Mouse (Mus musculus): ENCODE data around the gene Cdc42ep1. TPM values are rescaled to one million over a fixed set of nuclear protein-coding genes. Genes with fewer than 3 reads are reported as not detected.
"Not testable (repeated sequence)": the region's sequence is repeated elsewhere in the genome, so short reads cannot be mapped to it uniquely, and the experiment has no call there.

The Cdc42ep1 gene
- total and polyA plus RNA-seq, 2 experiments from 2014 or later: 27.4 to 44.7 TPM

DNA sequence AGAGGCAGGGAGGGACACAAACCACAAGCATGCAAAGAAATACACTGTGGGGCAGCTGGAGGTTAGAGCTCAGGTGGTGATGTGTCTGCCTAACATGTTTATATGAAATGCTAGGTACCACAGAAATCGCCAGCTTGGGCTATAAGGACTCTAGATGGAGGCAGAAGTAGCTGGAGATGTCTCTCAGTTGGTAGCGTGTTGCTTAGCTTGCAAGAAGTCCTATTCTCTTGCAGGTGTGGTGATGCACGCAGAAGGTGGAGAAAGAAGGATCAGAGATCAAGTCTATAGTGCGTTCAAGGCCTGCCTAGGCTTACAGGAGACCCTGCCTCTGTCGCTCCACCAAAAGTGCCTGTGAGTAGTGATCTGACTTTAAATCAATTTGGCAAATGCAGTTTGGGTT is 33.1 kb downstream of the Cdc42ep1 start:
- Histone ChIP-seq H3K4me3 (ENCODE audit: low read depth, low read length) (no peak overlapping the region), H3K27ac (ENCODE audit: low read depth) (peak overlapping the region; percentile 99; the same call in 1 of the 2 replicates), H3K36me3 (replicated peaks; ENCODE audit: control insufficient read depth, insufficient read depth, low read length) (0 out of 2 replicates have a peak, but pooled peaks cover 6% of the 10 kb centered on the region), H3K9me3 (replicated peaks; ENCODE audit: control insufficient read depth, low read length) (no peaks in the 10 kb centered on the region), H3K27me3 (ENCODE audit: control insufficient read depth, insufficient read depth, low read length) (no peaks in the 10 kb centered on the region), H3K4me1 (ENCODE audit: control insufficient read depth, insufficient read depth) (peaks cover 6% of the 10 kb centered on the region; the same call in 1 of the 2 replicates), H3K4me2 (ENCODE audit: low read depth, low read length) (peak overlapping the region; percentile 76; the same call in 1 of the 2 replicates), H3K9ac (replicated peaks; ENCODE audit: low read depth, low read length) (no peak overlapping the region)
- no peak for ATAC-seq (ENCODE audit: insufficient read depth, low read depth)
- TF ChIP-seq EP300 (IDR thresholded peaks at IDR 0.05; ENCODE audit: low read depth) (no peak), CTCF (IDR thresholded peaks at IDR 0.05; ENCODE audit: low read depth) (no peak)
- 83% methylated on average over 5 of the region's 5 CpGs for WGBS
- DNase-seq (ENCODE audit: low spot score): no peak

DNA sequence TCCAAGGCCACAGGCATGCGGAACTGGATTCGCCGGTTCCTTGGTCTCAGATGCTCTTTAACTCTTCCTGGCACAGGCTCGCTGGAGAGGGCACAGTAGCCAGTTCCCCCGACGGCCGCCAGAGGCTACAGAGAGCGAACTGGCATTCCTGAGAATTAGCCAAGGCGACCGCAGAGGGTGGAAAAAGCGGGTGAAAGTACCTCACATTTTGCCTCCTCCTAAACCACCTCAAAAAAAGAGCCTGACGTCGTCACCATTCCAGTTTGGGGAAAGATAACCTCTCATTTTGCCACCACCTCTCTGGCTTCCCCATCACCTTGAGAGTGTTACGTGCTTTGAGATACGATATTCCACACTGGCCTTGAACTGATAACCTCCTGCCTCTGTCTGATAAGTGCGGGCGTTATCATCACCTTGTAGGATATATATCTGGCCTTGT is 33.9 kb downstream of the Cdc42ep1 start:
- H3K4me2 ChIP-seq (ENCODE audit: low read depth, low read length): peak overlapping the region; percentile 76
- peak overlapping the region; percentile 97 for H3K4me3 ChIP-seq (ENCODE audit: low read depth, low read length)
- peaks cover 13% of the 10 kb centered on the region for H3K36me3 ChIP-seq (replicated peaks; ENCODE audit: control insufficient read depth, insufficient read depth, low read length)
- H3K27me3 ChIP-seq (ENCODE audit: control insufficient read depth, insufficient read depth, low read length): no peaks in the 10 kb centered on the region
- ATAC-seq (ENCODE audit: insufficient read depth, low read depth): peak; percentile 32
- H3K9me3 ChIP-seq (replicated peaks; ENCODE audit: control insufficient read depth, low read length): no peaks in the 10 kb centered on the region
- peak; percentile 89 for DNase-seq (ENCODE audit: low spot score)
- TF ChIP-seq EP300 (IDR thresholded peaks at IDR 0.05; ENCODE audit: low read depth): no peak
- TF ChIP-seq CTCF (IDR thresholded peaks at IDR 0.05; ENCODE audit: low read depth): peak; percentile 58
- H3K9ac ChIP-seq (replicated peaks; ENCODE audit: low read depth, low read length): peak overlapping the region; percentile 97
- H3K27ac ChIP-seq (ENCODE audit: low read depth): peak overlapping the region; percentile 99
- under 1% methylated on average over 17 of the region's 17 CpGs for WGBS
- peaks cover 6% of the 10 kb centered on the region; the same call in 1 of the 2 replicates for H3K4me1 ChIP-seq (ENCODE audit: control insufficient read depth, insufficient read depth)

DNA sequence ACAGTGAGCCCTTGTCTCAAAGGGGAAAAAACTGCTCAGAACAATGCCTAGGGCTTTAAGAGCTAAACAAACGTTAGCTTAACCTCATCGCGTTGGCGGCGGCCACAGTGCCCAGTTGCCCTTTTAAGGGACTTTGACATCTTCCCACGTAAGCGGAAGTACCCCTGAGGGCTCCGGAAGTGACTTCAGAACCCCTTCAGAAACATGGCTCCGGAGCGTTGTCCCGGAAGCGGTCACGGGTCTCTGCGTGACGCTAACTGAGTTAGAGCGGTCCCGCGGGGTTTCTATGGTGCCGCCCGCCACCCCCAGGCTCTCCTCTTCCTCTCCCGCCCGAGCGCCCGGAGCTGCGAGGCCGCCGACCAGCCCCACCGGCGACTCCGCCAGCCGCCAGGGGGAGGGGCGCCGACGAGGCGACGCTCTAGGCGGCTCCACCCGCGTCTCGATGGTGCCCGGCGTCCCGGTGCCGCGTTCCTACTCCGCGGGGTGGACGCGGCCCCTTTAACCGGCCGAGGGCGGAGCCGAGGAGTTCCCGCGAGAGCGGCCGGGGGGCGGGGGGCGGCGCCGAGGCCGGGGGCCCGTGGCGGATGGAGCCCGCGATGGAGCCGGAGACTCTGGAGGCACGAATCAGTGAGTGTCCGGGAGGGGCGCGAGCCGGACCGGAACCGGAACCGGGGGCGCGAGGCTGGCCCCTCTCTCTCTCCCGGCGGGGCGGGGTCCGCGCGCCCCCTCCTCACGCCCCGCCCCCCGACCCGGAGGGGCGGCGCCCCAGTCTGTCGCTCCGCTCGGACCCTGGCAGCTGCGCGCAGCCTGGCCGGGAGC is 34.8 kb downstream of the Cdc42ep1 start, which contains the start of gene Gga1:
Gene Gga1 (plus strand): TSS at position 200 of the 819 bp plus-strand sequence.
- peak within 1 kb of the TSS; percentile 97 for H3K9ac ChIP-seq (replicated peaks; ENCODE audit: low read depth, low read length)
- H3K36me3 ChIP-seq (replicated peaks; ENCODE audit: control insufficient read depth, insufficient read depth, low read length): peaks cover 22% of the 10 kb centered on the region
- ATAC-seq (ENCODE audit: insufficient read depth, low read depth) (peak; percentile 90), DNase-seq (ENCODE audit: low spot score) (peak; percentile 91)
- no peaks in the 10 kb centered on the region for H3K9me3 ChIP-seq (replicated peaks; ENCODE audit: control insufficient read depth, low read length)
- no peaks in the 10 kb centered on the region for H3K27me3 ChIP-seq (ENCODE audit: control insufficient read depth, insufficient read depth, low read length)
- H3K27ac ChIP-seq (ENCODE audit: low read depth): peak within 1 kb of the TSS; percentile 99
- WGBS: under 1% methylated on average over 58 of the region's 95 CpGs
- TF ChIP-seq EP300 (IDR thresholded peaks at IDR 0.05; ENCODE audit: low read depth) (peak; percentile 37; the same call in 1 of the 2 replicates), CTCF (IDR thresholded peaks at IDR 0.05; ENCODE audit: low read depth) (no peak)
- peak within 1 kb of the TSS; percentile 76 for H3K4me2 ChIP-seq (ENCODE audit: low read depth, low read length)
- peak within 1 kb of the TSS; percentile 97 for H3K4me3 ChIP-seq (ENCODE audit: low read depth, low read length)
- peaks cover 6% of the 10 kb centered on the region; the same call in 1 of the 2 replicates for H3K4me1 ChIP-seq (ENCODE audit: control insufficient read depth, insufficient read depth)

- no peak; the same call in 1 of the 2 replicates for ATAC-seq (ENCODE audit: insufficient read depth, low read depth)
These were observed 35.5 kb downstream of the Cdc42ep1 start for GRCm38 (mm10) chr15:78877810-78878390.

DNA sequence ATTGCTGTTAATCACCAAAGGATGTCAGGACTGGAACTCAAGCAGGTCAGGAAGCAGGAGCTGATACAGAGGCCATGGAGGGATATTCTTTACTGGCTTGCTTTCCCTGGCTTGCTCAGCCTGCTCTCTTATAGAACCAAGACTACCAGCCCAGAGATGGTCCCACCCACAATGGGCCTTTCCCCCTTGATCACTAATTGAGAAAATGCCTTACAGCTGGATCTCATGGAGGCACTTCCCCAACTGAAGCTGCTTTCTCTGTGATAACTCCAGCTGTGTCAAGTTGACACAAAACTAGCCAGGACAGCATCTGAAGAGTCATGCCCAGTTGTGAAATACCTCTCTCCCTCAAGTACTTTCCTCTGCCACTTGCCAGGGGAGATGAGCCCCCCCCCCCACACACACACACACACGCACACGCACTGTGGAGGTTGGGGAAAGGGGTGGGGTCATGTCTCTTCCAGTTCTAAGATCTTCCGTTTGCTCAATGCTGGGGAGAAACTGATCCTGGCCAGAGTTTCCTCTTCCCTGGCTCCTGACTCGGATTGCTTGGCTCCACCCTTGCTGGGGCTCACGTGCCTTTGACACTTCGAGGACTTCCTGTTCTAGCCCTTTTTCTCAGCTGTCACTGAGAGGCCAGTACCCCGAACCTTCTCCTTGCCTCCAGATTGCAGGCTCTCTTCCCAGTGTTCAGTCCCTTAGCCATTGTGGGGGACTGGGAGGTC is 36.5 kb downstream of the Cdc42ep1 start:
- H3K4me2 ChIP-seq (ENCODE audit: low read depth, low read length); DNase-seq (ENCODE audit: low spot score); H3K9me3 ChIP-seq (replicated peaks; ENCODE audit: control insufficient read depth, low read length); H3K4me3 ChIP-seq (ENCODE audit: low read depth, low read length); ATAC-seq (ENCODE audit: insufficient read depth, low read depth); H3K27ac ChIP-seq (ENCODE audit: low read depth); H3K4me1 ChIP-seq (ENCODE audit: control insufficient read depth, insufficient read depth); H3K9ac ChIP-seq (replicated peaks; ENCODE audit: low read depth, low read length); H3K27me3 ChIP-seq (ENCODE audit: control insufficient read depth, insufficient read depth, low read length): not testable (repeated sequence)
- WGBS: 46% methylated on average over 7 of the region's 7 CpGs
- H3K36me3 ChIP-seq (replicated peaks; ENCODE audit: control insufficient read depth, insufficient read depth, low read length): peaks cover 39% of the 10 kb centered on the region

More at GRCm38 (mm10) chr15:78877810-78878390, 35.5 kb downstream of the Cdc42ep1 start:
- Histone ChIP-seq H3K9ac (replicated peaks; ENCODE audit: low read depth, low read length) (peak overlapping the region; percentile 97), H3K4me2 (ENCODE audit: low read depth, low read length) (peak overlapping the region; percentile 76), H3K4me1 (ENCODE audit: control insufficient read depth, insufficient read depth) (peaks cover 6% of the 10 kb centered on the region; the same call in 1 of the 2 replicates), H3K4me3 (ENCODE audit: low read depth, low read length) (peak overlapping the region; percentile 97), H3K27me3 (ENCODE audit: control insufficient read depth, insufficient read depth, low read length) (no peaks in the 10 kb centered on the region), H3K9me3 (replicated peaks; ENCODE audit: control insufficient read depth, low read length) (no peaks in the 10 kb centered on the region), H3K36me3 (replicated peaks; ENCODE audit: control insufficient read depth, insufficient read depth, low read length) (peaks cover 29% of the 10 kb centered on the region), H3K27ac (ENCODE audit: low read depth) (peak overlapping the region; percentile 99)
- under 1% methylated on average over 17 of the region's 17 CpGs for WGBS
- peak; percentile 38 for DNase-seq (ENCODE audit: low spot score)
- TF ChIP-seq EP300 (IDR thresholded peaks at IDR 0.05; ENCODE audit: low read depth) (no peak), CTCF (IDR thresholded peaks at IDR 0.05; ENCODE audit: low read depth) (no peak)
